Mouse (Mus musculus): ENCODE data around the gene Wfdc3.
"Not testable (repeated sequence)": the region's sequence is repeated elsewhere in the genome, so short reads cannot be mapped to it uniquely, and the experiment has no call there.

Gene Wfdc3

DNA sequence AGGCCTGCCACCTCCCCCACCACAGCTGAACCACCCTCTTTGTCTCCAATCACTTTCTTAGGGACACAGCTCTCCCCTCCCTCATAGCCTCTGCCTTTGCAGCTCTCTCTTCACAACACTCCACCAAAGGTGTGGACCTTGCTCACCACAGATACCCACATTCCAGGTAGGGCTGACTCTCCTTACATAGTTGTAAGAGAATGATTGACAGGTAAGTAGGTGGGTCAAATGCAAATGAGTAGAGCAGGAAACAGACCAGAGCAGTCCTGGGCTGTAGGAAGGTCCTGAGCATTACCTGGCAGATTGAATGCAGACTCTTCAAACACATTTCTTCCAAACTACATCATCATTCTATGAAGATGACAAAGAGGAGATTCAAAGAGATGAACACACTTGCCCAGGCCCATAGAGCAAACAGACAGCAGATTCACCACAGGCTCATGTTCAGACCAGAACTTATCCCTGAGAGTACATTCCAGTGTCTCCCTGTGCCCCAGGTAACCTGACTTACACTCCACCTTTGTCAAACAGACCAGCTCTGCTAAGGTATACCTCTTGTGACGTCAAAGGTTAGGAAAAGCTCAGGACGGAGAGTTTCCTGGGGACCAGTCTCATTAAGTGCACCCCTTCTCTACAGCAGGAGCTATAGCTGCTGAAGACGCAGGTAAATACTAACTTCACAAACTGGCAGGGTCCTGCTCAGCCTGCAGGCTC lies 8.2 kb downstream of the Wfdc3 start:
- DNase-seq (ENCODE audit: low spot score): no peak

- DNase-seq (ENCODE audit: low spot score): no peak
These were observed 10.3 kb downstream of the Wfdc3 start for GRCm38 (mm10) chr2:164735446-164735845.

GRCm38 (mm10) chr2:164734839-164735238 lies 10.9 kb downstream of the Wfdc3 start:
- DNase-seq (ENCODE audit: low spot score): no peak

DNA sequence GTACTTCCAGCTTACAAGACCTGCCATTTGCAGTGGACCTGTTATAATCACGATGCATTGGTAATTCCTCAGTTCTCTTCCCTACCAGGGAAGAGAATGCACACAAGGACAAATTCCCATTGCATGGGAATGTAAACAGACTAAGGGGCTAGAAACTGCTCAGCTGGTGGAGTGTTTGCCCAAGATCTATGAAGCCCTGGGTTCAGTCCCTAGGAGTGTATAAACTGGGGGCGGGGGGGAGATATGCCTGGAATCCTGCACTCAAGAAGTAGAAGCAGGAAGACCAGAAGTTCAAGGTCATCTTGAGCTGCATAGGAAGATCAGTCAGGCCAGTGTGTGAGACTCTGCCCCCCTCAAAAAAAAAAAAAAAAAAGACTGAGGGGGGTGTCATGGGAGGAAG lies 12.5 kb downstream of the Wfdc3 start:
- DNase-seq (ENCODE audit: low spot score): no peak

- DNase-seq (ENCODE audit: low spot score): no peak
These were observed 14.0 kb downstream of the Wfdc3 start for GRCm38 (mm10) chr2:164731719-164732118.

GRCm38 (mm10) chr2:164725895-164726619 lies 19.7 kb downstream of the Wfdc3 start:
- DNase-seq (ENCODE audit: low spot score): peak; percentile 42

DNA sequence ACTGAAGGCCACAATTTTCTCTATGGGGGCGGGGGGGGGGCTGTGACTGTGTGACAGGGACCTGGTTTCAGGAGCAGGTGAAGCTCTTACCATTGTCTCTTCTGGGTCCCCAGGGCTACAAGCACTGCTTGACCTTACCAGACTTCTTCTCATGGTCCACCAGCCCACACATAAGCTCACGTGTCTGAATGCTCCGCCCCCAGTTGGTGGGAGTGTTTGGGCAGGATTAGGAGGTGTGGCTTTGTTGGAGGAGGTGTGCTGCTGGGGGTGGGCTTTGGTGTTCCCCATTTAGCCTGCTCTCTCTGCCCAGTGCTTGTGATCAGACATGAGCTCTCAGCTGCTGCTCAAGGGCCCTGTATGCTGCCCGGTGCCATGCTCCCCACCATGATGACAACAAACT lies 22.5 kb downstream of the Wfdc3 start:
- DNase-seq (ENCODE audit: low spot score): no peak

DNA sequence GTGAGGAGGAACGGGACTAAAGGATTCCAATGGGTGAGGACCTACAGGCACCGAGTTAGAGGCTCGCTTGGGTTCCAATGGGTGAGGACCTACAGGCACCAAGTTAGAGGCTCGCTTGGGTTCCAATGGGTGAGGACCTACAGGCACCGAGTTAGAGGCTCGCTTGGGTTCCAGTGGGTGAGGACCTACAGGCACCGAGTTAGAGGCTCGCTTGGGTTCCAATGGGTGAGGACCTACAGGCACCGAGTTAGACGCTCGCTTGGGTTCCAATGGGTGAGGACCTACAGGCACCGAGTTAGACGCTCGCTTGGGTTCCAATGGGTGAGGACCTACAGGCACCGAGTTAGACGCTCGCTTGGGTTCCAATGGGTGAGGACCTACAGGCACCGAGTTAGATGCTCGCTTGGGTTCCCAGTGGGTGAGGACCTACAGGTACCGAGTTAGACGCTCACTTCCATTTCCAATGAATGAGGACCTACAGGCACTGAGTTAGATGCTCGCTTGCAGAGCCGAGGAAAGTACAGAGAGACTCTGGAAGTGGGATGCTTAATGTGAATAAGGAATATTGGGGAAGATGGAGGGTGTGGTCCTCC lies 29.4 kb downstream of the Wfdc3 start:
- not testable (repeated sequence) for DNase-seq (ENCODE audit: low spot score)

DNA sequence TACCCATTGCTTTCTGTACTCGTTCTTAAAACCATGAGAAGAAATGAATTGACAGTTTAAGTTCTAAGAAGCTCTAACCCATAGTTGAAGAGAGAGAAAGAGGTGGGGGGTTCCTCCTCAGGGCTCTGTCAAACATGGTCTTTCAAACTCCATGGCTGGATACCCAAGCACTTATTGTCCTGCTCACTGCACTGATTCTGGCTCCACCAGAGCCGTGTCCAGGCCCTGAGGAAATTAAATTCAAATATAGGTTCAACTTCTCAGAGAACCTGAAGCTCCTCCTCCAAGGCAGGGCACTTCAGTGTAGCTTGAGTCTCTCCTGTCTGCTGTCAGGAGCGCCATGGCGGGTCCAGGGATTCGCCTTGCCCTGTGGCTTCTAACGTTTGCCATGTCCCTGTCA lies 30.7 kb downstream of the Wfdc3 start, which contains the start of gene Spint5:
TSS of gene Spint5 (plus strand) at position 301 of the 400 bp plus-strand sequence.
- no peak for DNase-seq (ENCODE audit: low spot score)

DNA sequence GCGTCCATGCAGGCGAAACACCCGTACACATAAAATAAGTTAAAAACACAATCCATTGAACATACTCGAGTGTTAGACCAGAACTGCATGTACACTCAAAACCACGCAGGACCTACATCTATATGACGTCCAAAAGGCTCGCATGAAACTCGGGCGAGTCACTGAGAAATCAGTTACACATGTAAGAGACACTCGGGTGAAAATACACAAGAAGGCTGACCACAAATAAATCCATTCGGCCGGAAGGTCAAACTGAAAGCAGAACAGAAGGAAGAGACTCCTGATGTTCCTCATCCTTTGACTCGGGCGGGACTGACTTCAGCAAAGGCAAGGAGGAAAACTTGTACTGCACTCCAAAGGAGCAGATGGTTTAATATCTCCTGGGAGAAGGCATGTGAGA lies 39.7 kb downstream of the Wfdc3 start:
- no peak for DNase-seq (ENCODE audit: low spot score)

DNA sequence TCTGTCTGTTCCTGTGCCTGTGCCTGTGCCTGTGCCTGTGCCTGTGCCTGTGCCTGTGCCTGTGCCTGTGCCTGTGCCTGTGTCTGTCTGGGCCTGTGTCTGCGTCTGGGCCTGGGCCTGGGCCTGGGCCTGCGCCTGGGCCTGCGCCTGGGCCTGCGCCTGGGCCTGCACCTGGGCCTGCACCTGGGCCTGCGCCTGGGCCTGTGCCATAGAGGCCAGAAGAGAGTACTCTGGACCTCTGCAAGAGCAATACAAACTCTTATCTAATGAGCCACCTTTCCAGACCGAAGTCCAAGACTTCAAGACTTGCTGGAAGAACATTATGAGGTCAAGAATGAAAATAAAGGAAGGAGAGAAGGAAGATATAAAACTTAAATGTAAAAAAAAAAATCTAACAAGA lies 40.4 kb downstream of the Wfdc3 start:
- no peak for DNase-seq (ENCODE audit: low spot score)

GRCm38 (mm10) chr2:164704235-164704634 lies 41.5 kb downstream of the Wfdc3 start:
- DNase-seq (ENCODE audit: low spot score): no peak

DNA sequence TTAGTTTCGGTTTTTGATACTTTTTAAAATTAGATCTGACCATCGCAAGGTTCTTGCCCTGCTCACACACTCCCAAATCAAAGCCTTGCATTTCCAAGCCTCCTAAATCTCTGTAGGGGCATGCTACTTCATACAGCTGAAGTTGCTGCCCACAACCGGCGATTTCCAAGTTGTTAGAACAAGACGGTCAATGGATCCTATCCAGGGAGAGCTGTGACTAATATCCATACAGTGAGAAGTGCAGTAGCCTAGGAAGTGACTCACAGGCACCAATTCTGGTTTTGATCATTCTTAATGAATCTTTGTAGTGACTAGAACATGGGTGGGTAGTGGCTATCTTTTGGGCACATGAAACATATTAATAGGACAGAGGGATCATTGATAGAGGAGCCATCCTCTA lies 44.0 kb downstream of the Wfdc3 start:
- DNase-seq (ENCODE audit: low spot score): no peak

DNA sequence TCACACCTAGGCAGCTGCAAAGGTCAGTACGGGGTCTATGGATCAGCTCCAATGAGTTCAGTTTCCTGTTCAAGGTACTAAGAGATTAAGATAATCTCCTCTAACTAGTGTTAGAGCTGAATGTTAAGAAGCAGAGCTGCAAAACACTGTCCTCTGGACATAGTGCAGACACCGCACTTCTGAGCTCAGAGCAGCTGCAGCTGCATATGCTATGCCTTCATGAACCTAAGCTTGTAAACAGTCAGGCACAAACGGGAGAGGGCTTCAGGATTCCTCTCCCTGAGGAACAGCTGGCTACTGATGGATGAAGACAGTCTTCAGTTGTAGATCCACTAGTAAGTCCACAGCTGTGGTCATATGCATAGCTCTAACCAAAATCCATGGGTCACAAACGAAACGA lies 44.8 kb downstream of the Wfdc3 start:
- DNase-seq (ENCODE audit: low spot score): no peak

DNA sequence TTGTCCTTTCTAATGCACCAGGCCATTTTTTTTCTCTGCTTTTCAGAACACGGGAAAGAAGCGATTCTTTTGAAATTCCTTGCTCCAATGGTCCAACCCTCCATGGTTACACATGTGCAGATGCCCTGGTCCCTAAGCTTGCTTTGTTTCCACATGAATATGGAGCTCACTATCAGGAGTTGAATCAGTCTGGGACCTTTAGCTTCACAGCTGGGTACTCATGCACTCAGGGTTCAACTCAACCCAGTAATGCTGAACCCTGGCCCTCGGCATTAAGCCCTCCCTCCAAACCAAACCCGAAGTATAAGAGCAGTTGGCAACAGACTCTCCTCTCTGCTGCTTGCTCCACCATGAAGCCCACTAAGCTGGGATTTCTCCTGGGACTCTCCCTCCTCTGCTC lies 47.5 kb downstream of the Wfdc3 start, which contains the start of gene Spint4:
TSS of gene Spint4 (plus strand) at position 301 of the 400 bp plus-strand sequence.
- DNase-seq (ENCODE audit: low spot score): no peak

GRCm38 (mm10) chr2:164684807-164685206 lies 60.9 kb downstream of the Wfdc3 start, which contains the start of gene Wfdc13:
Gene Wfdc13 (plus strand): TSS chr2:164685107.
- no peak for DNase-seq (ENCODE audit: low spot score)
